Mouse (Mus musculus) heart, adult 2 months (tissue): ENCODE data around the gene Noc4l. TPM values are rescaled to one million over a fixed set of nuclear protein-coding genes. Genes with fewer than 3 reads are reported as not detected.

Experiments
- DNase-seq, 2 experiments: peaks; one replicate each; pipeline ENCODE4 v3.0.0; 2021
- H3K27ac ChIP-seq: fragments of 200-600 bp; 2 replicates; pipeline ENCODE4 v1.8.1; 2022
- H3K27me3 ChIP-seq: fragments of 200-500 bp; 2 replicates; pipeline ENCODE4 v1.6.1; 2012; ENCODE audit warnings: mild to moderate bottlenecking, low read length, inconsistent platforms, mixed read lengths; ENCODE audit not compliant: control insufficient read depth, insufficient read depth
- H3K36me3 ChIP-seq: fragments of 200-500 bp; 2 replicates; pipeline ENCODE4 v1.6.1; 2012; ENCODE audit warnings: low read length, inconsistent platforms; ENCODE audit not compliant: control insufficient read depth, insufficient read depth
- H3K4me1 ChIP-seq: fragments of 200-500 bp; 2 replicates; pipeline ENCODE4 v1.6.1; 2011; ENCODE audit warnings: low read length; ENCODE audit not compliant: control insufficient read depth, insufficient read depth
- H3K4me3 ChIP-seq: fragments of 200-600 bp; 2 replicates; pipeline ENCODE4 v1.8.1; 2022
- H3K79me2 ChIP-seq: fragments of 200-500 bp; replicated peaks from 2 replicates; pipeline ENCODE4 v1.6.1; 2012; ENCODE audit warnings: mild to moderate bottlenecking, inconsistent platforms, low read length, moderate library complexity, mixed read lengths; ENCODE audit not compliant: control insufficient read depth, insufficient read depth
- H3K9ac ChIP-seq: fragments of 200-500 bp; 2 replicates; pipeline ENCODE4 v1.6.1; 2012; ENCODE audit warnings: low read depth, mild to moderate bottlenecking, control low read depth, inconsistent platforms, low read length, mixed read lengths
- CTCF ChIP-seq: fragments of 200-600 bp; IDR thresholded peaks from 2 replicates; pipeline ENCODE4 v1.8.1; 2022; ENCODE audit warnings: antibody characterized with exemption, mild to moderate bottlenecking, moderate library complexity
- EP300 ChIP-seq: fragments of 200-500 bp; IDR thresholded peaks from 2 replicates; pipeline ENCODE4 v1.6.1; 2011; ENCODE audit warnings: low read depth, low read length, control low read depth; ENCODE audit not compliant: insufficient read depth
- POLR2A ChIP-seq: fragments of 200-500 bp; IDR thresholded peaks from 2 replicates; pipeline ENCODE4 v1.6.1; 2011; ENCODE audit warnings: mild to moderate bottlenecking, low read depth, low read length, control low read depth; ENCODE audit not compliant: insufficient read depth
- WGBS: fragments of 180-500 bp; shearing (Covaris S2); methylation state at CpG from one replicate; pipeline ENCODE4 v1.1.7; 2018; 5-methylcytosine and 5-hydroxymethylcytosine counted together
- intact Hi-C: fragments of 180-260 bp; cut with DNase I; formaldehyde crosslinking; loops from one replicate; pipeline ENCODE4 v1.15.1; 2025
- polyA plus RNA-seq: library from polyadenylated mRNA; depleted of rRNA; stranded (reverse); fragments of >200 nt; gene quantifications from 2 replicates; pipeline ENCODE4 v1.2.3, GENCODE M21; 2012
- total RNA-seq, 2 experiments: library from RNA; stranded (reverse); gene quantifications; 2 replicates each; pipeline ENCODE4 v1.2.3; 2021

Noc4l gene
- total and polyA plus RNA-seq, 3 experiments: 12.5 to 22.1 (median 14.5) TPM

DNA sequence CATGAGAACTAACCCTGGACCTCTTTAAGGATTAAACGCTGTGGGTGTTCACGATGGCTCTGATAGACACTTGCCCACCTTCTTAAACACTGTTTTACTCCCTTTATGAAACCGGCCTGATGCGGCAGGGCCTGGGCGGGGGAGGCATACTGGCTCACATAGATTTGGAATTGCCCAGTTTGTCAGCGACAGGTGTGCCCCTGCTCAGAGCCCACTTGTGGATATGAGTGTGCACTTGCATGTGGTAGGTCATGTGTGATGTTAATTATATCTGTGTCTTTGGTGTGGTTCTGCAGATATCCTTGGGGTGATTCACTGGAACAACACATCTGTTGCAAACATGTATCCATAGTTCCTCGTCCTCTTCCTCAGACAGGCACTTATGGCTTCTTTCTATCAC lies 42.7 kb downstream of the Noc4l start:
- Histone ChIP-seq H3K79me2 (no peaks in the 10 kb centered on the region), H3K4me3 (no peak overlapping the region), H3K4me1 (no peaks in the 10 kb centered on the region), H3K27me3 (no peaks in the 10 kb centered on the region; the same call in 1 of the 2 replicates), H3K9ac (no peak overlapping the region), H3K27ac (no peak overlapping the region), H3K36me3 (no peaks in the 10 kb centered on the region)
- DNase-seq: no peak
- TF ChIP-seq EP300: no peak
- TF ChIP-seq POLR2A: no peak
- TF ChIP-seq CTCF: no peak
- WGBS: 84% methylated on average over 7 of the region's 7 CpGs
- intact Hi-C loops: no loop called here

DNA sequence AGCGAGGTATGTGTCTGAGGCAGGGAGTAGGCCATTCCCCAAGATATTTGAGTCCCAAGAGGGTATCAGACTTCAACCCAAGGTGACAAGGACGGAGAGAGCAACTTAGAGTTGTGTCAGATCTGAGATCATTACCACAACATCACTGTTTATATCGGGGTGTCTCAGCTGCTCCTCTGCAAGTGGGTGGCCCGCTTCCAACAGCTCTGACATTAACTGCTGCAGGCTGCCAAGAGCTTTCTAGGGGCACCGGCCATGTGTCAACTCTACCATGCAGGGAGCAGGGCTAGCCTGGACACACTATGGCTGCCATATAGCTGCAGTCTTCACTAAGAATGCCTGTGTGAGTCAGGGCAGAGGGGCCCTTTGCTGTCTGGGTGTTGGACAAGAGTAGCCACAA lies 43.3 kb downstream of the Noc4l start:
- DNase-seq: no peak
- intact Hi-C loops: no loop called here
- H3K4me1 ChIP-seq: no peaks in the 10 kb centered on the region
- H3K36me3 ChIP-seq: no peaks in the 10 kb centered on the region
- no peaks in the 10 kb centered on the region for H3K79me2 ChIP-seq
- WGBS: 66% methylated on average over 5 of the region's 5 CpGs
- no peaks in the 10 kb centered on the region; the same call in 1 of the 2 replicates for H3K27me3 ChIP-seq
- no peak overlapping the region for H3K27ac ChIP-seq
- no peak overlapping the region for H3K4me3 ChIP-seq
- H3K9ac ChIP-seq: no peak overlapping the region
- TF ChIP-seq POLR2A (no peak), CTCF (no peak), EP300 (no peak)

DNA sequence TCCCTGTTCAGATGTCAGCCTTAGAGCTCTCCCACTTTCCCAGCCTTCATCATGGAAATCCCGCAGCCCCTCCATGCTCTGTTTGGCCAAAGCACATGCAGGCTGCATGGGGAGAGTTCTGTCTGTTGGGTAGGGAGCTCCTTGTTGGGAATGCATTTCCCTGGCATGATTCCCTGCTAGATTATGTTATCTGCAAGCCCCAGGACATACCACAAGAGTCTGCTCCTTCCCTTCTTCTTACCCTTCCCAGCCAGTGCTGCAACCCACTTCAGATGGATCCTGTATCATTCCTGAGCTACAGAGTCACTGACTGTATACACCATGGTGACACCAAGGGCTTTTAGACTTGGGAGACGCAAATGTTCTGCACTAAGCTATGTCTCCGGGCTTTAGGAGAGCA lies 43.8 kb downstream of the Noc4l start:
- no peaks in the 10 kb centered on the region for H3K79me2 ChIP-seq
- H3K4me1 ChIP-seq: no peaks in the 10 kb centered on the region
- H3K36me3 ChIP-seq: no peaks in the 10 kb centered on the region
- TF ChIP-seq POLR2A (no peak), CTCF (no peak), EP300 (no peak)
- H3K4me3 ChIP-seq: no peak overlapping the region
- intact Hi-C loops: no loop called here
- no peaks in the 10 kb centered on the region; the same call in 1 of the 2 replicates for H3K27me3 ChIP-seq
- H3K9ac ChIP-seq: no peak overlapping the region
- DNase-seq: no peak
- H3K27ac ChIP-seq: no peak overlapping the region
- 76% methylated on average over 3 of the region's 3 CpGs for WGBS

DNA sequence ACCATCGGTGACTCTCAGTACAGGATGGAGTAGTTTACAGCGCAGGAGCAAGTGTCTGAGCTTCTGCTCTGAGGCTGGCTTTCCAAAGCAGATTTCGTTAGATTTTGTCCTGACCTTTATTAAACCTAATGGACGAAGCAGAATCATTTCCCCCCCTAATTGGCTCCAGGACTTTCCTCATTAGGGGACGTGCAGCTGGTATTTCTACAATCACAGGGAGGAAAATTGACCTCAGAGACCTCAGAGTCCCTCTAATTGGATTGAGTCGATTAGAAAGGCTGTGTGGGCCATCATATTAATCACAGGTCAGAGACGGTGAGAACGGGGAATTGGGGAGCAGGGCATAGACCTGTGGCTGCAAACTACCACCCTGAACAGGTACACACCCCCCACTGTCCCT lies 44.3 kb downstream of the Noc4l start:
- WGBS: 70% methylated on average over 8 of the region's 8 CpGs

DNA sequence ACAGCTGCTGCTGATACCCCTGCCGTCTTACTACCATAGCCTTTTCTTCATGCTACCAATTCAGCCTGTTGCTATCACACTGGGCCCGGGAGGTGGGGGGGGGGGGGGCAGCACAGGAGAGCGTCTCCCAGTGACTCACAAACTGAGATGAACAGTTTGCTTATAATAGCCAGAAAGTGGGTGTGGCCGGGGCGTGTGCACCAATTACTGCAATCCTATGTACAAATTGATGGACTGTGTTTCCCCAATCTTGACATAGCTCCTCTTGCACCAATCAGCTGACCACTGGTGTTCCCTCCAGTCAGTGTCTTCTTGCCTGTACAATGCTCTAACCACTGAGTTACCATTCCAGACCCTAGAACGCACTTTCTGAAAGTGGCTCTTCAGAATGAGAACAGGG lies 44.9 kb downstream of the Noc4l start:
- 73% methylated on average over 6 of the region's 6 CpGs for WGBS
- no peak overlapping the region for H3K27ac ChIP-seq
- no peaks in the 10 kb centered on the region for H3K4me1 ChIP-seq
- H3K9ac ChIP-seq: no peak overlapping the region
- no peak overlapping the region for H3K4me3 ChIP-seq
- no peak for DNase-seq
- intact Hi-C loops: no loop called here
- H3K36me3 ChIP-seq: no peaks in the 10 kb centered on the region
- TF ChIP-seq CTCF (no peak), EP300 (no peak), POLR2A (no peak)
- no peaks in the 10 kb centered on the region; the same call in 1 of the 2 replicates for H3K27me3 ChIP-seq
- no peaks in the 10 kb centered on the region for H3K79me2 ChIP-seq

More for the DNA sequence above, 44.3 kb downstream of the Noc4l start:
- no peaks in the 10 kb centered on the region for H3K36me3 ChIP-seq
- no peaks in the 10 kb centered on the region; the same call in 1 of the 2 replicates for H3K27me3 ChIP-seq
- intact Hi-C loops: no loop called here
- no peaks in the 10 kb centered on the region for H3K79me2 ChIP-seq
- H3K27ac ChIP-seq: no peak overlapping the region
- TF ChIP-seq POLR2A (no peak), EP300 (no peak), CTCF (no peak)
- H3K4me3 ChIP-seq: no peak overlapping the region
- H3K9ac ChIP-seq: no peak overlapping the region
- no peaks in the 10 kb centered on the region for H3K4me1 ChIP-seq
- DNase-seq: no peak

DNA sequence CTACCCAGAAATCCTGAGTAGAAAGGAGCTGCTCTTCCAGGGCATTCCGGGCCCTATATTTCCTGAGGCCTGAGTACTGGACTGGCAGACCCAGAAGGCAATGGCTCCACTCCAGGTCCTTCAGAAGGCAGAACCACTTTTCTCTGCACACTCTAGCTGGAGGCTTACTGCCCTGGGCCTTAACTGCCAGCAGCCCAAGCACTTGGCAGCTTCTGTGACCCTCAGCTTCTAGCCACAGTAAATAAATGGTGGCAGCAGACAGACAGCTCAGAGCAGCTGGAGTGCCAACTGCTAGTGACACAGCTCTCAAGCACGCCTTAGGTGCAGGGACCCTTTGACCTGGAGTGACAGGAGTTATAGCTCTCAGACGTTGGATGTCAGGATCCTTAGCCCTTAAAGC lies 45.5 kb downstream of the Noc4l start:
- Histone ChIP-seq H3K79me2 (no peaks in the 10 kb centered on the region), H3K9ac (no peak overlapping the region), H3K27ac (no peak overlapping the region), H3K4me3 (no peak overlapping the region), H3K36me3 (no peaks in the 10 kb centered on the region), H3K4me1 (no peaks in the 10 kb centered on the region), H3K27me3 (no peaks in the 10 kb centered on the region; the same call in 1 of the 2 replicates)
- WGBS: 60% methylated on average over 3 of the region's 3 CpGs
- DNase-seq: no peak
- no peak for TF ChIP-seq POLR2A
- TF ChIP-seq EP300: no peak
- TF ChIP-seq CTCF: no peak
- intact Hi-C loops: no loop called here
